Mouse (Mus musculus): ENCODE data around the gene Dgkb. TPM values are rescaled to one million over a fixed set of nuclear protein-coding genes. Genes with fewer than 3 reads are reported as not detected.

Gene Dgkb
- 0.03 TPM in 1 of 2 replicates, not detected in the other for polyA plus RNA-seq (2012; rRNA removed)

DNA sequence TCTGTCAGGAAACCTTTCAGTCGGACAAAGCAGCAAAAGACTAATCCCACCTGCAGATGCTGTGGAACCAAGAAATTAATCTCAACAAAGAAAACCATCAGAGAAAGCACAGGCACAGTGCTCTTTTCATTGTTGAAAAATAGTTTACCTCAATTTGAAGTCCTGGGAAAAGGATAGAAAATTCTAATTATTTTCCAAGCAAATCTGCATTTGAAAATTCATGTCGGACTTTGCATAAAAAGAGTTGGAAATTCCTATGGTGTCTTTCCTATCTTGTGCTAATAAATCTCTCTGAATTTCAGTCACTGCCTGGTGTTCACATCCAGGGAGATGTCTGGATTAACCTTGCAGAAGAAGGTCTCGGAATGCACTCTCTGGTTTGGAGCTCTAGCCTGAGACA lies at the start of gene Dgkb:
Dgkb (plus strand) TSS at position 301 of the 400 bp plus-strand sequence.
- Histone ChIP-seq H3K36me3 (ENCODE audit: control insufficient read depth, insufficient read depth, low read length) (no peaks in the 10 kb centered on the region), H3K27me3 (ENCODE audit: control insufficient read depth, insufficient read depth, low read length) (no peaks in the 10 kb centered on the region), H3K4me3 (ENCODE audit: control insufficient read depth, insufficient read depth, low read length) (no peak within 1 kb of the TSS), H3K4me1 (replicated peaks; ENCODE audit: control insufficient read depth, insufficient read depth, low read length) (no peaks in the 10 kb centered on the region), H3K27ac (ENCODE audit: control insufficient read depth, insufficient read depth, low read length) (no peak within 1 kb of the TSS)
- 62% methylated on average over 3 of the region's 3 CpGs for WGBS
- TF ChIP-seq CTCF (IDR thresholded peaks at IDR 0.05; ENCODE audit: borderline replicate concordance, control insufficient read depth, extremely low read depth, insufficient read depth, low read length, poor library complexity) (no peak), POLR2A (IDR thresholded peaks at IDR 0.05; ENCODE audit: control insufficient read depth, extremely low read depth, insufficient read depth, low read length, poor library complexity) (no peak)
- DNase-seq, result no peak

DNA sequence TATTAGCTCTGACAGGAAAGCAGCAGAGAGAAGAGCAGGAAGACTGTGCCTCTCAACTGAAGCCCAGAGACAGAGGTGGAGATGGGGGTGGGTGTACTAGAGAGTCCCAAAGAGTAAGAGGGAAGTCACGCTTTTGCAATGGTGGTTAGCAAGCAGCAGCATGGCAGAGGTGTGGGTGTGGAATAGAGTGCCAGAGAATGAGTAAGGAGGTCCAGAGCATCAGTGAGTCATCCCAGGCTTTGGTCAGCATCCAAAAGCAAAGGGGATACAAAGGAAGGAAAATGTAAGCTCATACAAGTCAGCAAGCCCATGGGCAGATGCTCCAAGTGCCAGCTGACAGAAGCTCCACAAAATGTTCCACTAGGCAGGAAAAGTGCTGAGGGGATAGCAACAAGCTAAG lies 47.7 kb upstream of the Dgkb start:
- no peaks in the 10 kb centered on the region for H3K4me1 ChIP-seq (replicated peaks; ENCODE audit: control insufficient read depth, insufficient read depth, low read length)
- H3K27me3 ChIP-seq (ENCODE audit: control insufficient read depth, insufficient read depth, low read length), result no peaks in the 10 kb centered on the region
- TF ChIP-seq POLR2A (IDR thresholded peaks at IDR 0.05; ENCODE audit: control insufficient read depth, extremely low read depth, insufficient read depth, low read length, poor library complexity), result no peak
- TF ChIP-seq CTCF (IDR thresholded peaks at IDR 0.05; ENCODE audit: borderline replicate concordance, control insufficient read depth, extremely low read depth, insufficient read depth, low read length, poor library complexity), result no peak
- no peak for DNase-seq
- no peak overlapping the region for H3K27ac ChIP-seq (ENCODE audit: control insufficient read depth, insufficient read depth, low read length)
- WGBS, result 66% methylated on average over 1 of the region's 1 CpGs
- H3K4me3 ChIP-seq (ENCODE audit: control insufficient read depth, insufficient read depth, low read length), result no peak overlapping the region
- no peaks in the 10 kb centered on the region for H3K36me3 ChIP-seq (ENCODE audit: control insufficient read depth, insufficient read depth, low read length)

DNA sequence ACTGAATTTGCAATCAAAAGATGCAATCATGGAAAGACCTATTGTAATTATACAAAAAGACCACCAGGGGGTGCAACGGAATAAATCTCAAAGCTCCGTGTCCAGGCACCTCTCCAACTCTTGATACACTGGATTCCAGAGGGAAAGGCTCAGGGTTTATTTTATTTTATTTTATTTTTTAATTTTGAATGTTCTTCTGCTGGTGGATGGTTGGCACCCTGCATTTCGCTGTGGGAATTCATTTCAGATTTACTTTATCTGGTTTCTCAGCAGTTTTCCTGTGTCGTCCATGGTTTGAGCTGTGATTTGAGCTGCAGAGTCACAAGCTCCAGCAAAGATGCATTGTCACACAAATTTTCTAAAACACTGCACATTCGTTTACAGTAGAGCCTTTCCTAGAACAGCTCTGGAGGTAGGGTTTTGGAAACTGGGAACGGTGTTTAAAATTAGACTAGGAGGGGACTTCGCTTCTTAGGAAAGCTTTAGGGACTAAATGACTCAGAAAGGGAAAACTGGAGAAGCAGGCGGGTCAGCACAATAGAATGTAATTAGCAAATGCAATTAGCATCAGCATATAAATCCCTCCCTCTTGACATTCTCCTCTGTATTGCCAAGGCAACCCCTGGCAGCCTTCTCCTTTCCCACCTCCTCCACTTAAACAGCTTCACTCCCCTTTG lies 43.7 kb upstream of the Dgkb start:
- TF ChIP-seq POLR2A (IDR thresholded peaks at IDR 0.05; ENCODE audit: control insufficient read depth, extremely low read depth, insufficient read depth, low read length, poor library complexity) (no peak), CTCF (IDR thresholded peaks at IDR 0.05; ENCODE audit: borderline replicate concordance, control insufficient read depth, extremely low read depth, insufficient read depth, low read length, poor library complexity) (no peak)
- DNase-seq, result no peak
- Histone ChIP-seq H3K36me3 (ENCODE audit: control insufficient read depth, insufficient read depth, low read length) (no peaks in the 10 kb centered on the region), H3K4me3 (ENCODE audit: control insufficient read depth, insufficient read depth, low read length) (no peak overlapping the region), H3K4me1 (replicated peaks; ENCODE audit: control insufficient read depth, insufficient read depth, low read length) (no peaks in the 10 kb centered on the region), H3K27me3 (ENCODE audit: control insufficient read depth, insufficient read depth, low read length) (no peaks in the 10 kb centered on the region), H3K27ac (ENCODE audit: control insufficient read depth, insufficient read depth, low read length) (no peak overlapping the region)
- 26% methylated on average over 8 of the region's 8 CpGs for WGBS

DNA sequence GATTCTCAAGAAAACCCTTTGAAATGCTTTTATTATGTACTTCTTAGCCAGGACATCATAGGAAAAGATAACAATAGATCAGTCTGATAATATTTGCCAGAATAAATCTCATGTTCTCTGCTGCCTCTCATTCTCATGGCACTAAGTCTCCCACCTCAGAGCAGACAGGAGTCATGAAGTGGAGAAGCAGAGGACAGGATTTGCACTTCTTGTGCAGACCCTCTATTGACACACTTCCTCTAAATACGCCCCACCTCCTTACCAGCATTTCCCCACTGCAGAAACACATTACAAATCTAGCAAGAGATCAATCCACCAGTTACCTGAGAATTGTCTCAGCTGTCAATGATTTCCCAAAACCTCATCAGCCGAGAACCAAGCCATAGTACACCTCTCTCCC lies 42.9 kb upstream of the Dgkb start:
- no peak for TF ChIP-seq POLR2A (IDR thresholded peaks at IDR 0.05; ENCODE audit: control insufficient read depth, extremely low read depth, insufficient read depth, low read length, poor library complexity)
- TF ChIP-seq CTCF (IDR thresholded peaks at IDR 0.05; ENCODE audit: borderline replicate concordance, control insufficient read depth, extremely low read depth, insufficient read depth, low read length, poor library complexity), result no peak
- Histone ChIP-seq H3K27me3 (ENCODE audit: control insufficient read depth, insufficient read depth, low read length) (no peaks in the 10 kb centered on the region), H3K36me3 (ENCODE audit: control insufficient read depth, insufficient read depth, low read length) (no peaks in the 10 kb centered on the region), H3K4me3 (ENCODE audit: control insufficient read depth, insufficient read depth, low read length) (no peak overlapping the region), H3K27ac (ENCODE audit: control insufficient read depth, insufficient read depth, low read length) (no peak overlapping the region), H3K4me1 (replicated peaks; ENCODE audit: control insufficient read depth, insufficient read depth, low read length) (no peaks in the 10 kb centered on the region)
- WGBS, result 36% methylated on average over 2 of the region's 2 CpGs
- DNase-seq, result no peak

DNA sequence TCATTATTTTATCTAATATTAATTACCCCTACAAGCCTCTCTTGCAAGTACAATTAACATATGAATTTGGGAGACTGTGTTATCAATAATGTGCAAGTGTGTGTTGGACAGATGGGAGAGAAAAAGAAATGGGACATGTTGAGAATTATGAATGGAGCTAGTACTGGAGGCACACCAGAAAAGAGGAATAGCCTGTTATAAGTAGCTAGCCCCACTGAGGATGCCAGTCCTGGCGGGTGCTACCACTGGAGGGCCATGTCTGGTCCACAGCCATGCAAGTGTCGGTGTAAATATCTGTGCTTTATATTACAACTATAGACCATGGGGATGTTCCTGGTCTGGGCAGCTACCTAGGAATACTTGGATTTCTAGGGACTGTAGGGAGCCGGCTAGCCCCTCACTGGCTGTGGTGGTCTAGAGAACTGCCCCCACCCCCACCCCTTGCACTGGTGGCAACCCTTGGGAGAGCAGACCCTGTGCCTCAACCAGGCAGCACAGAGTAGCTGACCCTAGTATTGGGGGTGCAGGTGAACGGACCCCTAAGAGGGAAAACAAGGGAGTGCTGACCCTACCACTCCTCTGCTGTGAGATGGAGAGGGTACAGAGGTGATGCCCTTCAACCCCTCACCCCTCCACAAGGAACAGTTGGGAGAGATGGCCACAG lies 21.1 kb upstream of the Dgkb start:
- H3K4me1 ChIP-seq (replicated peaks; ENCODE audit: control insufficient read depth, insufficient read depth, low read length), result no peaks in the 10 kb centered on the region
- no peak for DNase-seq
- WGBS, result 89% methylated on average over 4 of the region's 4 CpGs
- H3K36me3 ChIP-seq (ENCODE audit: control insufficient read depth, insufficient read depth, low read length), result no peaks in the 10 kb centered on the region
- H3K27me3 ChIP-seq (ENCODE audit: control insufficient read depth, insufficient read depth, low read length), result no peaks in the 10 kb centered on the region
- H3K4me3 ChIP-seq (ENCODE audit: control insufficient read depth, insufficient read depth, low read length), result no peak overlapping the region
- TF ChIP-seq CTCF (IDR thresholded peaks at IDR 0.05; ENCODE audit: borderline replicate concordance, control insufficient read depth, extremely low read depth, insufficient read depth, low read length, poor library complexity), result no peak
- no peak for TF ChIP-seq POLR2A (IDR thresholded peaks at IDR 0.05; ENCODE audit: control insufficient read depth, extremely low read depth, insufficient read depth, low read length, poor library complexity)
- H3K27ac ChIP-seq (ENCODE audit: control insufficient read depth, insufficient read depth, low read length), result no peak overlapping the region

DNA sequence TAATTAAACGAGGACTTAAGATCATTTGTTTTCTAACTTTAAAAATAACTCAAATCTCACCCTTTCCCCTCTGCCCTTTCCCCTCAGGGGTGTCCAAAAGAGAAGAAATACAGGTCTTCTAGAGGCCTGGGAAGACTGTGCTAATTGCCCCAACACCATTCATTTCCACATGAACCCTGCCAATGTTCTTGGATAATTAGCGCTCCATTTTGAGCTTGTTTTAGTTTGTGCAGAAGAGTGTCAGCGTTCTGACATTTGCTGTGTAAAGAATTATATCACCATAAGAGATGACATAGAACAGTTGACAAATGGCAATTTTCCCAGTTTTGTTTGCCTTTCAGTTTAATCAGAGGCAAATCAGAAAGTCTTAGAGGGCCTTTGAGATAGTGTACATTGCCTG lies 3.4 kb upstream of the Dgkb start:
- Histone ChIP-seq H3K4me1 (replicated peaks; ENCODE audit: control insufficient read depth, insufficient read depth, low read length) (no peaks in the 10 kb centered on the region), H3K36me3 (ENCODE audit: control insufficient read depth, insufficient read depth, low read length) (no peaks in the 10 kb centered on the region), H3K27ac (ENCODE audit: control insufficient read depth, insufficient read depth, low read length) (no peak overlapping the region), H3K4me3 (ENCODE audit: control insufficient read depth, insufficient read depth, low read length) (no peak overlapping the region), H3K27me3 (ENCODE audit: control insufficient read depth, insufficient read depth, low read length) (no peaks in the 10 kb centered on the region)
- DNase-seq, result no peak
- TF ChIP-seq POLR2A (IDR thresholded peaks at IDR 0.05; ENCODE audit: control insufficient read depth, extremely low read depth, insufficient read depth, low read length, poor library complexity) (no peak), CTCF (IDR thresholded peaks at IDR 0.05; ENCODE audit: borderline replicate concordance, control insufficient read depth, extremely low read depth, insufficient read depth, low read length, poor library complexity) (no peak)
- WGBS, result 90% methylated on average over 3 of the region's 3 CpGs

Data from thymus, adult 2 months (tissue).